Mouse (Mus musculus) MEL-GATA-1-ER (cell line): ENCODE data around the gene Cideb.
A peak's percentile ranks its signal among the peaks of the same experiment; 100 is the strongest.

Source experiments
- DNase-seq: peaks from one replicate; pipeline ENCODE4 v3.0.0-alpha.2; 2012; ENCODE audit warnings: low read depth; ENCODE audit errors: extremely low read depth

Cideb gene

GRCm38 (mm10) chr14:55723433-55723832, 34.8 kb downstream of the Cideb start:
- peak; percentile 74 for DNase-seq

DNA sequence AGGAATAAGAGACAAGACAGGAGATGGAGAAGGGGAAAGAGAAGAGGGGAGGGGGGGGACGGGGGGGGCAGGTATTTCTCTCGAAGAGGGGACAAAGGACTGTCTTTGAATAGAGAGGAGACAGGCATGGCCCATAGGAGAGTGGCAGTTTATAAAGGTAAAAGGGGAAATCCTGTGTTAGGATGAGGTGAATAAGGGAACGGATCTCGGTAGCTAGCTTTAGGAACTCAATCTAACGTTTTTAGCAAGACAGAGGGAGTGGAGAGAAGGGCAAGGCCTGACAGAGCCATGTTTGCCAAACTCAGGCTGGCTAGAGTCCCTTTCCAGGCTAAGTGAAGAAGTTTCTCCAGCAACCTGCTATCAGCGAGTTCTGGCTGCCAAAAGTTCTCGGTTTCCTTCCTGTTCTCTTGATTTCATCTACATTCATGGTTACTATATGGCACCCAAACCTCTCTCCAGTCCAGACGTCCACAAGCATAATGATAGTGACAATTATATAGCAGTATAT, 35.8 kb downstream of the Cideb start:
- DNase-seq: peak; percentile 28

GRCm38 (mm10) chr14:55721700-55722437, 36.4 kb downstream of the Cideb start, which contains the start of gene Rabggta:
TSS of gene Rabggta (minus strand) at chr14:55722263.
- DNase-seq: peak; percentile 78

DNA sequence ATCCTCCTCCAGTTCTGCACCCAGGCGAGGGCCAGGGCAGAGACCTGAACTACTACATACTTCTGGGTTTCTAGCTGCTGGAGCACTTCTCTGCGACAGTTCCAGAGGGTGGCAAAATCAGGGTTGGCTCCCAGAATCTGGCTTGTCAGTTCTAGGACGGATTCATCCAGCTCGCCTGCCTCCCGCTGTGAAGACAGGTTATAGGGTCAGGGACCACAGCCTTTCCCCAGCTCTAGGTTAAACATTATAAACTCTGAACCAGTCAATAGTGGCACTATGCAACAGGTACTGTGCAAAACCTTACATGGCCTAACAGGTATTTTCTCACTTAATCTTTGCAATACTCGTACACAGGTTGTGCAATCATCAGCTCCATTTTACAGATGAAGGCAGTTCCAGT, 37.2 kb downstream of the Cideb start:
- no peak for DNase-seq

- no peak for DNase-seq
Measured at GRCm38 (mm10) chr14:55720666-55721065, 37.6 kb downstream of the Cideb start.

- DNase-seq: no peak
Measured at GRCm38 (mm10) chr14:55719737-55720136, 38.5 kb downstream of the Cideb start.

GRCm38 (mm10) chr14:55716884-55717283, 41.4 kb downstream of the Cideb start:
- no peak for DNase-seq

DNA sequence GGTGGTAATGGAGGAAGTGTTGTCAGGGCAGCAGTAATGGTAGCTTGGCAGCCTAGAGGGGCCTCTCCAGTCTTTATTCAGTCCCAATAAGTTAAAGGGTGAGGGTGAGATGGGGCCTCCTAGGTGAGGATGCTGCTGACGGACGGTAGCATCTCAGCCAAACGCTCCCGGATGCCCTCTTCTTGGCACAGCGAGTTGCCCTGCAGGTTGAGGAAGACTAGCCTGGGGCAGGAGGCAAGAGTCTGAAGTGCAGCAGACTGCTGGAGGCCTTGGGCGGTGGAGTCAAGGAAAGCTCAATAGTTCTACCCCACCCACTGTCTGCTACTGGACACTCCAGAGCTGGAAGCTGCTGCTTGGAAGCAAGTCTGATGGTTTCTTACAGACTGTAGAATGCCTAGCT, 42.0 kb downstream of the Cideb start:
- DNase-seq: no peak

GRCm38 (mm10) chr14:55714893-55715292, 43.4 kb downstream of the Cideb start:
- DNase-seq: no peak

- no peak for DNase-seq
Measured at GRCm38 (mm10) chr14:55713729-55714122, 44.5 kb downstream of the Cideb start, which contains the start of gene Tgm1. TSS of gene Tgm1 (minus strand) at chr14:55713926.

GRCm38 (mm10) chr14:55713007-55713728, 45.1 kb downstream of the Cideb start:
- DNase-seq: peak; percentile 82

DNA sequence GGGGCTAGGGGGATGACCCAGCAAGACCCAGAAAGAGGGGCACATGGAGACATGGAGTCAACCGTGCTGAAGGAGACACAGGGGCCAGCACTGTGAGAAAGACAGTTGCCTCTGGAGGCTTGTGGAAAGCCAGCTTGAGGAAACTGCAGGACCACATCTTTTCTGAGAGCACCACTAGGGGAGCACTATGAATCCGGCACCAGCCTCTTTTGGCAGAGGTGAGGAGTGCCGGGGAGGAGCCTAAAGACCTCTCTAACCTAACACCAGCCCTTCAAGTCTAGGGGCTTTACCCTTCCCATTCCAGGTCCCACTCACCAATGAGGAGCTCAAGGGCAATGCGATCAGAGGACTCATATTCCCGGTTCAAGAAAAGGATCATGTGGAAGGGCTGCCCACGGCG, 46.5 kb downstream of the Cideb start:
- DNase-seq: no peak

DNA sequence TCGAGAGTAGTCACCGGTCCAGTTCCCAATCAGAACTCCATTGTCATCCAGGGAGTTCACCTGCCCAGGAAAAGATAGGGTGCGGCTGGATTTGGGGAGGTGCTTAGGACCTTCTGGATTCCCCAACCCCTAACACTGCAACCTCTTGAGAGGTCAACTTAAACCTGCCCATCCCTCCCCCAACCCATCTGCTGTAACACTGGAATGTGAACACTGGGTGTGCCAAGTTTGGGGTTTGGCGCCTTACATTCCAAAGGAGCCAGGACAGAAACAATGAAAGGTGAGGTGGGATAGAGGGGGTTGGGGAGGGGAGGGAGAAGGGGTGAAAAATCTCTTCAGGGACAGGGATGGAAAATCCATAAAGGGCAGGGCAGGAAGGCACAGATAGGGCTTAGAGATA, 48.7 kb downstream of the Cideb start:
- no peak for DNase-seq

DNA sequence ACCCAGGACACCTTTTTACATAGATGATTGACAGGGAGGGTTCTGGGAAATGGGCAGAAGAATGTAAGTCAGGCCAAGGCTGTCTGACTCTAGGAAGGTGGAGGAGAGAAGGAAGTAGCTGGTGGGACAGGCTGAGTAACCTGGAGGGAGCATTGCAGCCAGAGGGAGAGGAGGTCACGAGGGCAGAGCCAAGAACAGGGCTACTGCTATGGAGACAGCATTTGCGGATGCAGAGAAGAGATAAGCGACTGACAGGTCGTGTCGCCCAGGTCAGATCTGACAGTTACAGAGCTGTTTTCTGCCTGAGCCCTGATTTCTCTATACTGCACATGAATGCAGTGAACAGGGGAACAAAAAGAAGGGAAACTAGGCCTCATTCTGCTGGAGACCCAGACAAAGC, 50.9 kb downstream of the Cideb start:
- no peak for DNase-seq

- DNase-seq: no peak
Measured at GRCm38 (mm10) chr14:55706051-55706600, 52.1 kb downstream of the Cideb start.
